Mouse (Mus musculus) neural tube, embryonic 10.5 days (tissue): ENCODE data around the gene Scaf1.

Experiments used
- DNase-seq: peaks from one replicate; pipeline ENCODE4 v3.0.0-alpha.2; 2017; ENCODE audit warnings: low spot score; ENCODE audit errors: extremely low spot score

The Scaf1 gene

GRCm38 (mm10) chr7:44956266-44956665, 59.9 kb downstream of the Scaf1 start:
- no peak for DNase-seq

DNA sequence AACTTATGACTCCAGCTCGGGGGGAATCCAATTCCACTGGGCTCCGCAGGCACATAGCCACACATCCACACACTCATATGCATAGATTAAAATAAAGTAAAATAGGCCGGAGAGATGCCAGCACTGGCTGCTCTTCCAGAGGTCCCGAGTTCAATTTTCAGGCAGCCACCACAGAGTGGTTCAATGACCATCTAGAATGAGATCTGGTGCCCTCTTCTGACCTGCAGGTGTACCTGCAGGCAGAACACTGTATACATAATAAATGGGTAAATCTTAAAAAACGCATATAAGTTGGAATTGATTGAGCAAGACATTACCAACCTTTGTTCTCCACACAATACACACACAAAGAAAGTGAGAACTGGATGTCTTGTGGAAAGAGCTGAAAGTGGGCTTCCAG, 60.5 kb downstream of the Scaf1 start:
- no peak for DNase-seq

DNA sequence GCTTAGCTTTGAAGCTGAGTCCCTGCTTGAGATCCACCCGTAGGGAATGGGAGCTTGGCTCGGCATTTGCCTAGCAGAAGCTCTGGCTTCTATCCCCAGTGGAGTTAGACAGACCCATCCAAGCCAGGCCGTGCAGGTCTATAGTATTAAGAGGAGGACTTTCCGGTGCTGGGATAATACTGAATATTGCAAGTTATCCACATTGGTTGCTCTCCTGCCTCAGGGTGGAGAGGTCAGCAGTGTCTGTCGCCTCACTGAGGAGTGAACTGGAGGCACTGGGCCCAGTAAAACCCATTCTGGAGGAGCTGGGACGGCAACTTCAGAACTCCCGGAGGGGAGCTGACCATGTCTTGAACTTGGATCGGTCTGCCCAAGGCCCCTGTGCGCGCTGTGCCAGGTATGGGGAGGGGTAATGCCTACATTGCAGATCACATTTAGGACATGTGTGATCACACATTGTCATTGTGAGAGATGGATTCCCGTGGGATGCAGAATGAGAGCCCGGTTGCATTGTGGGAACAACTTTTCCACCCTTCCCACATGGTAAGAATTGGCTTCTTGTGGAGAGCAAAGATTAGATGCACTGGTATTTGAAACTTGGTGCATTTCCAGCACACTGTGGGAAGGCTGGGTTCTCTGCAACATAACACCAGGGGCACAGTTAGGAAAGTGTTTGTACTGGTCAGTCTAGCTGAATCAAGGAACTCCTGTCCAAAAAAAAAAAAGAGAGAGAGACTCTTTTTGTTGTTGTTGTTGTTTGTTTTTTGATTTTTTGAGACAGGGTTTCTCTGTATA, 61.9 kb downstream of the Scaf1 start:
- DNase-seq: no peak

- no peak for DNase-seq
These were observed 62.6 kb downstream of the Scaf1 start for GRCm38 (mm10) chr7:44953561-44953960.
